Mouse (Mus musculus) hindlimb bud, embryonic 11.5 days (tissue): ENCODE results near the gene Trim7.
"Not testable (repeated sequence)": the region's sequence is repeated elsewhere in the genome, so short reads cannot be mapped to it uniquely, and the experiment has no call there.

Experiments
- DNase-seq: peaks from one replicate; pipeline ENCODE4 v3.0.0-alpha.2; 2012; ENCODE audit warnings: low read depth, low spot score; ENCODE audit errors: extremely low spot score

The Trim7 gene

DNA sequence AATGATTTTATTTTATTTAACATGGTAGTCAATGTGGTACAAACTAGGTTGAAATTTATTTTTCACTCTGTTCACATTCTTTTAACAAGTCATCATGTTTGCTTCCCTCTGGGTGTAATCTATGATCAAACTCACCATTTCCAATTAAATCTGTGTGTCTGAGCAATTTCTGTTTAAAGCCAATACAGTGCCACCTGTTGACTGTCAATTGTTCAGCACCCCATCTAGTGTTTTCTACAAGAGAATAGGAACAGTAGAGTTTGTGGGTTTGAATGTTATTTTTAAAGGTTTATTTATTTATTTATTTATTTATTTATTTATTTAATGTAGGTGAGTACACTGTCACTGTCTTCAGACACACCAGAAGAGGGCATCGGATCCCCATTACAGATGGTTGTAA lies 50.7 kb downstream of the Trim7 start:
- DNase-seq, result no peak

DNA sequence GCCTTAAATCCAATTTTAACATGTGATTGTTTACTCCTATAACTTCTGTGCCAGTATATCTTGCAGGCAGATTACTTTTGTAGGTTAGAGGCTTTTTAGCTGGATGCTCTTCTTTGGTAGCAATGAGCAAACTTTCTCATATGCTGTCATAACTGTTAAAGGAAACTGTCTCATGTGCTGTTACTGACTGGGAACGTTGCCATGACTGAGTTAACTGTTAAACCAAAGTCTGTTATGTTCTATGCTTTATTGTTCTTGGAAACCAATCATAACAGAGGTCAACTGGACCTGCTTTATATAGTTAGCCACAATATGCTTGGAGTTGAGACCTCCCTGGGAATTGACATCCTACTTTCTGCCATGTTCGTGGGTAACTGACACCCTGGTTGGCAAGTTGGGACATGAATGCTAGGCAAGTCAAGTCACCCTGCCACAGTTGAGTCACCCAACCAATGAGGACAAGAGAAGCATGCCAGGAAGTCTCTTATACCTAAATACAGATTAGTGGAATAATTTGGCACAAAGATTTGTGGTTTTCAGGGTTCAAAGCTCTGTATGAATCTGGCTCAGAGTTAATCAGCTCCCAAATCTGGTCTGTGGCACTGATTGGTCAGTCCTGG lies 73.0 kb downstream of the Trim7 start:
- DNase-seq, result no peak

GRCm38 (mm10) chr11:48900654-48901566 lies 75.0 kb downstream of the Trim7 start:
- not testable (repeated sequence) for DNase-seq

DNA sequence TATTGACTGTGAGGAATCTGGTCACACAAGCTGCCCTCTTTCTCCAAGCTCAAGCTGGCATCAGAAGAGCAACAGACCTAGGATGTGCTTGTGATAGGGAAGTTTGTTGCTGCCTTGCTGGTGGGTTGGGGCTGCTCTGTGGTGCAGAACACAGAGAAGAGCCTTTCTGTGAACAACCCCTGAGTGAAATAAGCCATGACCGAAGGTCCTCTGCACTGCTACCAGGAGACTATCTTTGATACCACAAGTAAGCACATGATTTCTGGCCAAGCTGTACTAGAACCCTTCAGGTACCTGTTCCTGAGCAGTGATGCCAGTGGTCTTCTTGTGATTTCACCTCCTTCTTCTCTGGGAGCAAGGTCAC lies 75.6 kb downstream of the Trim7 start:
- not testable (repeated sequence) for DNase-seq
